Mouse (Mus musculus) testis, postnatal 14 days (tissue): Measurements from ENCODE around the gene Rnf214.
A peak's percentile ranks its signal among the peaks of the same experiment; 100 is the strongest.

Experiments
- DNase-seq: peaks from one replicate; pipeline ENCODE4 v3.0.0; 2021; ENCODE audit warnings: low spot score

The Rnf214 gene

GRCm38 (mm10) chr9:45906355-45907077 is at the start of gene Rnf214, which contains the start of gene Pcsk7:
Rnf214 (minus strand) TSS chr9:45906911.
Pcsk7 (plus strand) TSS chr9:45906497.
- DNase-seq: peak; percentile 93

GRCm38 (mm10) chr9:45955107-45955963 is 48.6 kb upstream of the Rnf214 start, which contains the start of gene Sidt2:
Sidt2 (minus strand) TSS chr9:45955258.
- peak; percentile 88 for DNase-seq

- peak; percentile 60 for DNase-seq
Measured at GRCm38 (mm10) chr9:45954294-45955106, 47.8 kb upstream of the Rnf214 start.

GRCm38 (mm10) chr9:45953511-45954293 is 47.0 kb upstream of the Rnf214 start:
- DNase-seq: no peak

GRCm38 (mm10) chr9:45952890-45953289 is 46.2 kb upstream of the Rnf214 start:
- DNase-seq: no peak

GRCm38 (mm10) chr9:45952057-45952456 is 45.3 kb upstream of the Rnf214 start:
- no peak for DNase-seq

GRCm38 (mm10) chr9:45946872-45947183 is 40.1 kb upstream of the Rnf214 start:
- no peak for DNase-seq

- no peak for DNase-seq
Measured at GRCm38 (mm10) chr9:45946182-45946871, 39.6 kb upstream of the Rnf214 start.

- no peak for DNase-seq
Measured at GRCm38 (mm10) chr9:45945721-45946120, 39.0 kb upstream of the Rnf214 start.

- no peak for DNase-seq
Measured at GRCm38 (mm10) chr9:45944506-45945400, 38.0 kb upstream of the Rnf214 start.

GRCm38 (mm10) chr9:45943628-45944505 is 37.2 kb upstream of the Rnf214 start:
- DNase-seq: no peak

GRCm38 (mm10) chr9:45942916-45943315 is 36.2 kb upstream of the Rnf214 start:
- DNase-seq: no peak

- no peak for DNase-seq
Measured at GRCm38 (mm10) chr9:45942464-45942863, 35.8 kb upstream of the Rnf214 start.

GRCm38 (mm10) chr9:45941329-45941888 is 34.7 kb upstream of the Rnf214 start:
- no peak for DNase-seq

- no peak for DNase-seq
Measured at GRCm38 (mm10) chr9:45939794-45940193, 33.1 kb upstream of the Rnf214 start.

- DNase-seq: no peak
Measured at GRCm38 (mm10) chr9:45938952-45939637, 32.4 kb upstream of the Rnf214 start.

GRCm38 (mm10) chr9:45938088-45938487 is 31.4 kb upstream of the Rnf214 start:
- no peak for DNase-seq

GRCm38 (mm10) chr9:45936883-45937282 is 30.2 kb upstream of the Rnf214 start:
- peak; percentile 58 for DNase-seq
